Mouse (Mus musculus): ENCODE measurements around the gene Zfp512b. TPM values are rescaled to one million over a fixed set of nuclear protein-coding genes. Genes with fewer than 3 reads are reported as not detected.

The Zfp512b gene
- polyA plus RNA-seq, 1 experiment from 2014 or later: 81.3 TPM

Small RNA genes lying within 50 kb of the gene (microRNA-seq; reads per million reads assigned to microRNA genes)
- not detected for gene Mir7006

Other genes starting within 250 kb of the Zfp512b start
- 61.4 and 67.4 TPM in 2 replicates for gene Zgpat, start 227.9 kb downstream of the Zfp512b start, polyA plus RNA-seq (2015; fragmentation: Nextera tagmentation; extraction: Ambion mirVana)
- 82.6 and 85.9 TPM in 2 replicates for gene Arfrp1, start 227.4 kb downstream of the Zfp512b start, polyA plus RNA-seq (2015; fragmentation: Nextera tagmentation; extraction: Ambion mirVana)
- 41.3 and 41.4 TPM in 2 replicates for gene Lime1, start 212.7 kb downstream of the Zfp512b start, polyA plus RNA-seq (2015; fragmentation: Nextera tagmentation; extraction: Ambion mirVana)
- 21.1 and 22.0 TPM in 2 replicates for gene Zbtb46, start 133.4 kb downstream of the Zfp512b start, polyA plus RNA-seq (2015; fragmentation: Nextera tagmentation; extraction: Ambion mirVana)
- 0.11 TPM in 1 of 2 replicates, not detected in the other for gene Abhd16b, start 99.6 kb downstream of the Zfp512b start, polyA plus RNA-seq (2015; fragmentation: Nextera tagmentation; extraction: Ambion mirVana)
- 107 and 114 TPM in 2 replicates for gene Tpd52l2, start 95.7 kb downstream of the Zfp512b start, polyA plus RNA-seq (2015; fragmentation: Nextera tagmentation; extraction: Ambion mirVana)
- 192 and 214 TPM in 2 replicates for gene Dnajc5, start 72.3 kb downstream of the Zfp512b start, polyA plus RNA-seq (2015; fragmentation: Nextera tagmentation; extraction: Ambion mirVana)
- 67.4 and 73.6 TPM in 2 replicates for gene Uckl1, start 7.9 kb downstream of the Zfp512b start, polyA plus RNA-seq (2015; fragmentation: Nextera tagmentation; extraction: Ambion mirVana)
- 63.1 and 65.6 TPM in 2 replicates for gene Prpf6, start 935 bp downstream of the Zfp512b start, polyA plus RNA-seq (2015; fragmentation: Nextera tagmentation; extraction: Ambion mirVana)
- gene Samd10, start 6.4 kb upstream of the Zfp512b start, polyA plus RNA-seq (2015; fragmentation: Nextera tagmentation; extraction: Ambion mirVana): 146 and 157 TPM in 2 replicates
- gene Gm29797, start 64.2 kb upstream of the Zfp512b start, polyA plus RNA-seq (2015; fragmentation: Nextera tagmentation; extraction: Ambion mirVana): not detected in 2 replicates
- 18.9 and 22.2 TPM in 2 replicates for gene Sox18, start 78.8 kb upstream of the Zfp512b start, polyA plus RNA-seq (2015; fragmentation: Nextera tagmentation; extraction: Ambion mirVana)
- gene Tcea2, start 87.5 kb upstream of the Zfp512b start, polyA plus RNA-seq (2015; fragmentation: Nextera tagmentation; extraction: Ambion mirVana): 33.9 and 37.8 TPM in 2 replicates
- 42.7 and 49.2 TPM in 2 replicates for gene Rgs19, start 101.2 kb upstream of the Zfp512b start, polyA plus RNA-seq (2015; fragmentation: Nextera tagmentation; extraction: Ambion mirVana)
- not detected in 2 replicates for gene Lkaaear1, start 105.6 kb upstream of the Zfp512b start, polyA plus RNA-seq (2015; fragmentation: Nextera tagmentation; extraction: Ambion mirVana)
- 63.8 and 64.0 TPM in 2 replicates for gene Oprl1, start 122.2 kb upstream of the Zfp512b start, polyA plus RNA-seq (2015; fragmentation: Nextera tagmentation; extraction: Ambion mirVana)
- gene Myt1, start 170.5 kb upstream of the Zfp512b start, polyA plus RNA-seq (2015; fragmentation: Nextera tagmentation; extraction: Ambion mirVana): 44.9 and 52.5 TPM in 2 replicates
- 33.2 and 38.3 TPM in 2 replicates for gene Pcmtd2, start 245.1 kb upstream of the Zfp512b start, polyA plus RNA-seq (2015; fragmentation: Nextera tagmentation; extraction: Ambion mirVana)

Measured in neural tube, embryonic 13.5 days (tissue).